Mouse (Mus musculus) mesoderm, embryonic 11.5 days (tissue): ENCODE data around the gene Kcna1.

Experiments
- DNase-seq: peaks from one replicate; pipeline ENCODE4 v3.0.0-alpha.2; 2012; ENCODE audit warnings: low read depth, low spot score

Gene Kcna1

GRCm38 (mm10) chr6:126599201-126599995 is 46.8 kb downstream of the Kcna1 start:
- DNase-seq, result no peak

- DNase-seq, result no peak
Observed at GRCm38 (mm10) chr6:126597741-126598140, 48.4 kb downstream of the Kcna1 start.

GRCm38 (mm10) chr6:126595805-126596629 is 50.2 kb downstream of the Kcna1 start:
- no peak for DNase-seq

- no peak for DNase-seq
Observed at GRCm38 (mm10) chr6:126595130-126595529, 51.1 kb downstream of the Kcna1 start.

GRCm38 (mm10) chr6:126594365-126594764 is 51.8 kb downstream of the Kcna1 start:
- no peak for DNase-seq

- no peak for DNase-seq
Observed at GRCm38 (mm10) chr6:126593336-126593735, 52.8 kb downstream of the Kcna1 start.
